Mouse (Mus musculus) stomach, postnatal 0 days (tissue): ENCODE results near the gene Tomm5. TPM values are rescaled to one million over a fixed set of nuclear protein-coding genes. Genes with fewer than 3 reads are reported as not detected.
"Not testable (repeated sequence)": the region's sequence is repeated elsewhere in the genome, so short reads cannot be mapped to it uniquely, and the experiment has no call there.

ENCODE experiments used
- ATAC-seq: fragments of 200-750 bp; cut with Nextera tagmentation; 2 replicates; pipeline ENCODE4 v1.8.0; 2017; ENCODE audit not compliant: low FRiP score, low TSS enrichment
- DNase-seq: peaks from one replicate; pipeline ENCODE4 v3.0.0-alpha.2; 2016; ENCODE audit warnings: low spot score
- H3K27ac ChIP-seq: fragments of 300-500 bp; sonication (generic); replicated peaks from 2 replicates; pipeline ENCODE4 v1.5.1; 2014; ENCODE audit warnings: mild to moderate bottlenecking, control low read depth
- H3K27me3 ChIP-seq: fragments of 300-500 bp; sonication (generic); 2 replicates; pipeline ENCODE4 v1.6.1; 2014; ENCODE audit warnings: low read length; ENCODE audit not compliant: control insufficient read depth, insufficient read depth
- H3K36me3 ChIP-seq: fragments of 300-500 bp; sonication (generic); 2 replicates; pipeline ENCODE4 v1.6.1; 2014; ENCODE audit warnings: low read length, mixed read lengths; ENCODE audit not compliant: control insufficient read depth, insufficient read depth
- H3K4me1 ChIP-seq: fragments of 300-500 bp; sonication (generic); replicated peaks from 2 replicates; pipeline ENCODE4 v1.6.1; 2014; ENCODE audit warnings: antibody characterized with exemption; ENCODE audit not compliant: control insufficient read depth, insufficient read depth
- H3K4me2 ChIP-seq: fragments of 300-500 bp; sonication (generic); replicated peaks from 2 replicates; pipeline ENCODE4 v1.6.1; 2014; ENCODE audit warnings: low read depth, mild to moderate bottlenecking, control low read depth, moderate library complexity
- H3K4me3 ChIP-seq: fragments of 300-500 bp; sonication (generic); 2 replicates; pipeline ENCODE4 v1.5.1; 2014; ENCODE audit warnings: low read depth, low read length, control low read depth
- H3K9ac ChIP-seq: fragments of 300-500 bp; sonication (generic); 2 replicates; pipeline ENCODE4 v1.6.1; 2014; ENCODE audit warnings: mild to moderate bottlenecking, low read length, control low read depth, mixed read lengths
- H3K9me3 ChIP-seq: fragments of 300-500 bp; sonication (generic); 2 replicates; pipeline ENCODE4 v1.6.1; 2016; ENCODE audit warnings: low read length; ENCODE audit not compliant: control insufficient read depth
- CTCF ChIP-seq: IDR thresholded peaks from 2 replicates; pipeline ENCODE4 v1.5.1; 2016; ENCODE audit warnings: antibody characterized with exemption, low read depth, mild to moderate bottlenecking, moderate library complexity
- EP300 ChIP-seq: optimal IDR thresholded peaks from 2 replicates; pipeline ENCODE3; 2016; ENCODE audit warnings: antibody characterized with exemption
- WGBS: fragments of 180-500 bp; shearing (Covaris S2); extraction: QIAGEN DNeasy Blood & Tissue Kit; methylation state at CpG from one replicate; pipeline ENCODE4 v1.1.7; 2014; 5-methylcytosine and 5-hydroxymethylcytosine counted together
- polyA plus RNA-seq: library from polyadenylated mRNA; unstranded; fragments of >200 nt; fragmentation: Nextera tagmentation; extraction: Ambion mirVana; gene quantifications from 2 replicates; pipeline ENCODE4 v1.2.1, GENCODE M21; 2015

Gene Tomm5
- polyA plus RNA-seq, 1 experiment from 2014 or later, result 257 TPM

GRCm38 (mm10) chr4:45097198-45097872, 10.6 kb downstream of the Tomm5 start:
- ATAC-seq (no peak), DNase-seq (peak; percentile 79)
- Histone ChIP-seq H3K9ac (no peak overlapping the region), H3K4me2 (no peak overlapping the region), H3K36me3 (0 out of 2 replicates have a peak, but pooled peaks cover 4% of the 10 kb centered on the region), H3K27ac (no peak overlapping the region), H3K4me1 (no peaks in the 10 kb centered on the region), H3K27me3 (no peaks in the 10 kb centered on the region), H3K4me3 (no peak overlapping the region), H3K9me3 (no peaks in the 10 kb centered on the region)
- no peak for TF ChIP-seq EP300
- TF ChIP-seq CTCF, result peak; percentile 96
- 22% methylated on average over 7 of the region's 7 CpGs for WGBS

- 0 out of 2 replicates have a peak, but pooled peaks have one; percentile 21 for TF ChIP-seq CTCF
- no peak for TF ChIP-seq EP300
- Histone ChIP-seq H3K9ac (peak overlapping the region; percentile 89), H3K36me3 (no peaks in the 10 kb centered on the region), H3K4me3 (peak overlapping the region; percentile 80), H3K4me1 (0 out of 2 replicates have a peak, but pooled peaks cover 4% of the 10 kb centered on the region), H3K27ac (peak overlapping the region; percentile 53), H3K9me3 (no peaks in the 10 kb centered on the region), H3K4me2 (peak overlapping the region; percentile 93), H3K27me3 (no peaks in the 10 kb centered on the region)
- ATAC-seq, result peak; percentile 5; the same call in 1 of the 2 replicates
- DNase-seq, result no peak
- 23% methylated on average over 8 of the region's 8 CpGs for WGBS
Measured at GRCm38 (mm10) chr4:45084895-45085290, 23.0 kb downstream of the Tomm5 start.

- peak; percentile 92 for DNase-seq
- H3K36me3 ChIP-seq, result no peaks in the 10 kb centered on the region
- 0 out of 2 replicates have a peak, but pooled peaks cover 4% of the 10 kb centered on the region for H3K4me1 ChIP-seq
- ATAC-seq, result peak; percentile 95
- no peaks in the 10 kb centered on the region for H3K27me3 ChIP-seq
- no peaks in the 10 kb centered on the region for H3K9me3 ChIP-seq
- H3K4me3 ChIP-seq, result peak within 1 kb of the TSS; percentile 80
- peak within 1 kb of the TSS; percentile 77 for H3K27ac ChIP-seq
- TF ChIP-seq EP300, result no peak
- no peak for TF ChIP-seq CTCF
- peak within 1 kb of the TSS; percentile 93 for H3K4me2 ChIP-seq
- peak within 1 kb of the TSS; percentile 89 for H3K9ac ChIP-seq
- WGBS, result under 1% methylated on average over 59 of the region's 77 CpGs
Measured at GRCm38 (mm10) chr4:45084021-45084894, 23.7 kb downstream of the Tomm5 start, which contains the start of gene Fbxo10. Gene Fbxo10 (minus strand): TSS chr4:45084604.

GRCm38 (mm10) chr4:45083487-45083886, 24.4 kb downstream of the Tomm5 start:
- 3% methylated on average over 8 of the region's 8 CpGs for WGBS
- H3K4me1 ChIP-seq, result 0 out of 2 replicates have a peak, but pooled peaks cover 4% of the 10 kb centered on the region
- H3K27ac ChIP-seq, result no peak overlapping the region
- H3K4me2 ChIP-seq, result peak overlapping the region; percentile 93
- peak overlapping the region; percentile 80 for H3K4me3 ChIP-seq
- DNase-seq (no peak), ATAC-seq (no peak)
- TF ChIP-seq CTCF (no peak), EP300 (no peak)
- no peaks in the 10 kb centered on the region for H3K36me3 ChIP-seq
- H3K9ac ChIP-seq, result no peak overlapping the region
- H3K27me3 ChIP-seq, result no peaks in the 10 kb centered on the region
- no peaks in the 10 kb centered on the region for H3K9me3 ChIP-seq

GRCm38 (mm10) chr4:45082951-45083350, 25.0 kb downstream of the Tomm5 start:
- H3K27me3 ChIP-seq, result no peaks in the 10 kb centered on the region
- DNase-seq, result peak; percentile 25
- H3K9ac ChIP-seq, result no peak overlapping the region
- 61% methylated on average over 9 of the region's 9 CpGs for WGBS
- H3K36me3 ChIP-seq, result no peaks in the 10 kb centered on the region
- peak overlapping the region; percentile 93; the same call in 1 of the 2 replicates for H3K4me2 ChIP-seq
- H3K4me3 ChIP-seq, result no peak overlapping the region
- H3K9me3 ChIP-seq, result no peaks in the 10 kb centered on the region
- H3K4me1 ChIP-seq, result 0 out of 2 replicates have a peak, but pooled peaks cover 4% of the 10 kb centered on the region
- no peak for ATAC-seq
- no peak overlapping the region for H3K27ac ChIP-seq
- TF ChIP-seq CTCF (no peak), EP300 (no peak)

GRCm38 (mm10) chr4:45081041-45081440, 26.9 kb downstream of the Tomm5 start:
- not testable (repeated sequence) for H3K27me3 ChIP-seq, H3K9me3 ChIP-seq, H3K4me3 ChIP-seq, H3K4me2 ChIP-seq, H3K27ac ChIP-seq, H3K4me1 ChIP-seq, H3K9ac ChIP-seq, DNase-seq, H3K36me3 ChIP-seq, ATAC-seq
- 84% methylated on average over 4 of the region's 4 CpGs for WGBS
